Mouse (Mus musculus) testis, postnatal 10 days (tissue): ENCODE results near the gene Pced1b.
A peak's percentile ranks its signal among the peaks of the same experiment; 100 is the strongest.
"Not testable (repeated sequence)": the region's sequence is repeated elsewhere in the genome, so short reads cannot be mapped to it uniquely, and the experiment has no call there.

Experiments
- DNase-seq: peaks from one replicate; pipeline ENCODE4 v3.0.0; 2021; ENCODE audit warnings: low spot score

Pced1b gene

DNA sequence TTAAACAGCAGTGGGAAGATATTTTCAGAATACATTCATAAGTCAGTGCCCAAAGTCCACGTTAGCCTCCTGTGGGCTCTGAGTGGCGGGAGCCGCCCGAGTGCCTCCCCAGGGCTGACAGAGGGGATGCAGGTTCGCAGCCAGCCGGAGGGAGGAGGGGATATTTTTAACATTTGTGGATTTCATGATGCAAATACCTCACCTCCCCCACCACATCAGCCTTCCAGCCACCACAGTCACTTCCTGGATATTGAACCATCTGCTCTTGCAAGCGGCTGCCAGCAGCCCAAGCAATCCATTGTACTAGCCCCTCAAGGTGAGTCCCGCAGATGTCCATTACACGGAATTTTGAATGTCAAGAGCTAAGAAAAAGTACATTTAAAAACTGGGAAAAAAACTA, 95.4 kb downstream of the Pced1b start:
- no peak for DNase-seq

DNA sequence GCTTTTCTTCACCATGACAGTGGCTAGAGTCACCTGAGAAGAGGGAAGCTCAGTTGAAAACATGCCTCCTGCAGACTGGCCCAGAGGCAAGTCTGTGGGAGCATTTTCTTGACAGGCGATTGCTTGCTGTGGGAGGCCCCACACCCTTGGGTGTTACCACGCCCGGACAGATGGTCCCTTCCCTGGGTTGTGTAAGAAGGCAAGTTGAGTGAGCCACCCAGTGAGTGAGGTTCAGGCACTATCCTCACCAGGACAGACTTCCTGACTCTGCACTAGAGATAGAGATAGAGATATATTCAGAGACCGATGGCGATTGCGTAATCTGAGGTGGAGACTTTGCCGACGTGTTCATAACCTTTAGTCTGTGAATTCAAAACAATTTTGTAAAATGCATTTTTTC, 96.0 kb downstream of the Pced1b start:
- no peak for DNase-seq

GRCm38 (mm10) chr15:97343921-97344320, 97.0 kb downstream of the Pced1b start:
- DNase-seq, result no peak

- DNase-seq, result no peak
These were observed 98.2 kb downstream of the Pced1b start for GRCm38 (mm10) chr15:97345110-97345509.

GRCm38 (mm10) chr15:97345917-97346316, 99.0 kb downstream of the Pced1b start:
- DNase-seq, result no peak

- DNase-seq, result no peak
These were observed 99.5 kb downstream of the Pced1b start for GRCm38 (mm10) chr15:97346413-97346812.

DNA sequence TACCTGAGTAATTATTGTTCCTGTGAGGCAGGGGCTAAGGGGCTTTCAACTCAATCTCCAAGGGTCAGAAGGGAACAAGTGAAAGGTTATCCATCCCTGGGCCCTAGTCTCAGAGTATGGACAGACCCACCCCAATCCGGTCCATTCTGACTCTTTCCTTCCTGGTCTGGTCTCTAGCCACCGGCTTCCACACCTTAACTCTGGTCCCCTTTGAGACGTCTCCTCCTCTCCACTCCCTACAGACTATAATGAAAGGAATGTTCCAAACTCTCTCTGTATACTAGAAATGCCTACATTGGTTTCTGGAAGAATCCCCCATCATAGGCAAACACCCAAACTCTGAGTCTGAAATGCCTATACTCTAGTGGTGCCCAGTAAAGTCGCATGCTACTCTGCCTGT, 100.0 kb downstream of the Pced1b start:
- DNase-seq, result no peak

DNA sequence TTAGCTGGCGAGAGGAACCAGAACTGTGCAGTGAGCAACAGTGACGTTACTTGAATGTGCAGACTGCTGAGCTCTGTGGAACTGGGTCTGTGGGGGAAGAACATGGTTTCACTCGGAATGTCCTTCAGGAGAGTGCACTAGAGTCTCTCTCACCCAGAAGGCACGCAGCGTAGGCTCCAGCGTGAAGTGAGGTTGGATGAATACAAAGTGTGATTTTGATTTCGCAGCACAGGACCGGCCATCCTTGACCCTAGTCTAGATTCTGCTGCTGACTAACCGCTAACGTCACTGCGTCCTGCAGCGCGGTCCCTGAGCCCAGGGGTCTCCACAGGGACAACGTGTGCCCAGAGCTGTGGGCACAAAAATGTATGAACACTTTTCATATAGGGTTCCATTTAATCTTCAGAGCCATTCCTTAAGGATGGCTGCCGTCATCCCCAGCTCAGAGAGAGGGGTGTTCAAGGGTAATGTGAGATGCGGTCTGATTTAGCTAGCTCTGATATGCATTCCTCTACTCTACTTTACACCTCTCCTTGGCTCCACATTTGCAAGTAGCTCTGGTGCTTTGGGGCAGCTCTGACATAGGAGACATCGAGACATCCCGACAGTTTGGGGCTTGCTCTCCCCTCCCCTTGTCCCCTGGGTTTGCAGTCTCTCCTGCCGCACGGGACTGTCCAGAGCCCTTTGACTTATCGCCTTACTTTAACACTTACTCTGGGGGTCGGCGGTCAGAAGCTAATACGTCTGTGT, 101.8 kb downstream of the Pced1b start:
- no peak for DNase-seq

GRCm38 (mm10) chr15:97350528-97350927, 103.6 kb downstream of the Pced1b start:
- no peak for DNase-seq

- DNase-seq, result peak; percentile 55
These were observed 104.1 kb downstream of the Pced1b start for GRCm38 (mm10) chr15:97351016-97351415.

DNA sequence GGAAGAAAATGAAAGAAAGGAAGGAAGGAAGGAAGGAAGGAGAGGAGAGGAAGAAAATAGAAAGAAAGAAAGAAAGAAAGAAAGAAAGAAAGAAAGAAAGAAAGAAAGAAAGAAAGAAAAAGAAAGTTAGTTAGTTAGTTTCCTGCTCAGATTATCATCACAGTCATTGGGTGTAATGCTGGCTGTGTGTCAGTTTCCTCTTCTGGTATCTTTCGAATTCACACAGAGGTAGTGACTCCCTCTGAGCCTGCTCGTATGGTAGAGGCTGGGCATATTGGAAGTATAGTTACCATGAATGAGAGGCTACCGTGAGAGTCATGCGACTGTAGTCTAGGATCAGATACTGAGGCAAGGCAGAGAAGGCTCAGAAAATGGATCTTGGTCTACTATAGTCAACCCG, 104.8 kb downstream of the Pced1b start:
- DNase-seq, result no peak

- no peak for DNase-seq
These were observed 108.9 kb downstream of the Pced1b start for GRCm38 (mm10) chr15:97355676-97356303.

DNA sequence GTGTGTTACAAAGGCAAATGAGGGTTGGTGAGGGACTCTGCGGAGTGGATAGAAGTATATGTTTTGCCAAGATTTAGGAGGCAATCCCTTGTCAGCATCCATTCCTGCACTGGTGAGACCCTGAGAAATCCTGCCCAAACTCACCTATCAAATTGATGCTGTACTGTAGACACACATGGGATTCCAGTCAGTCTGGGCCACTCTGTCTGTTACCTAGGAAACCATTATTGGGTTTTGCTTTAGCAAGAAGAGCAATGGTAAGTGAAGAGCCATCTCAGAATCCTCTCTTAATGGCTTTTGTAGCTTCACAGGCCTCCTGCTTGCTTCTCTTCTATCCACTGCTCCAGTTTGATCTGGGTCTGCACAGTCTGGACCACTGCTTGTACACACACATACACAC, 110.1 kb downstream of the Pced1b start:
- no peak for DNase-seq

- DNase-seq, result no peak
These were observed 114.2 kb downstream of the Pced1b start for GRCm38 (mm10) chr15:97360842-97361770.

- no peak for DNase-seq
These were observed 114.9 kb downstream of the Pced1b start for GRCm38 (mm10) chr15:97361771-97362171.

- DNase-seq, result not testable (repeated sequence)
These were observed 117.4 kb downstream of the Pced1b start for GRCm38 (mm10) chr15:97364271-97364670.

- no peak for DNase-seq
These were observed 118.1 kb downstream of the Pced1b start for GRCm38 (mm10) chr15:97364968-97365367.

- DNase-seq, result no peak
These were observed 121.2 kb downstream of the Pced1b start for GRCm38 (mm10) chr15:97368035-97368608.

- DNase-seq, result no peak
These were observed 121.7 kb downstream of the Pced1b start for GRCm38 (mm10) chr15:97368631-97369030.

DNA sequence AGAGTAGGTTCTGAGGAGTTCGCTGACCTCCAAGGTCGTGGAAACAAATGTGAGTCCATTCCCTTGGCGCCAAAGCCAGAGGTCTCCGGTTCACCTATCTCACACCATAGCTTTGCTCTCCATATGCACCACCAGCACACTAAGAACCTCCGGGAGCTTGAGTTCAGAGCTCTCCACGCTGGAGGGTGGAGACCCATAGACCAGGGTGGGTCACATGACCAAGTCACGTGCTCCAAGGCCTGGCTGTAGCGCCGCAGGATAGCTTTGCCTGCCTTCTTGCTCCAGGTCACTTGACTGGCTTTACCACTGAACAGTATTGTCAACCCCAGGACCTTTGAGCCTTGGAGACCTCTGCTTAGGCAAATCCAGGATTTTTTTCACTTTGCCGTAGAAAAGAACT, 122.2 kb downstream of the Pced1b start:
- DNase-seq, result no peak

DNA sequence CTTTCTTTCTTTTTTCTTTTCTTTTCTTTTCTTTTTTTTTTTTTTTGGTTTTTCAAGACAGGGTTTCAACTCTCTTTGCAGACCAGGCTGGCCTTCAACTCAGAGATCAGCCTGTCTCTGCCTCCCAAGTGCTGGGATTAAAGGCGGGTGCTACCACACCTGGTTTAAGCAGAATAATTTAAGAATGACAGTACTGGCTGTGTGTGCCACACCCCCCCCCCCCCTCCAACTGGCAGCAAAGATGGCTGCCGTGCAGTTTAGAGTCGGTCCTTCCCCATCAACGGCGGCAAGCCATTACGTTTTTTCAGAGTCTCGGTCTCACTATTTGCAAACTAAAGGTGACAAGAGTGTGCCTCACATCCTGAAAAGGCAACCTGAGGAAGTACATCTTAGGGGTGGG, 124.0 kb downstream of the Pced1b start:
- no peak for DNase-seq

GRCm38 (mm10) chr15:97372043-97372442, 125.1 kb downstream of the Pced1b start:
- DNase-seq, result not testable (repeated sequence)
